Mouse (Mus musculus) CH12.LX (cell line): ENCODE results near the gene Ctcfl.

Experiments
- CHD1 ChIP-seq: IDR thresholded peaks from 2 replicates; pipeline ENCODE4 v1.6.1; 2012; ENCODE audit warnings: low read depth, low read length, improper control_type of control experiment, inconsistent platforms
- CTCF ChIP-seq, 2 experiments: IDR thresholded peaks in 1 of 2; conservative IDR thresholded peaks in 1 of 2; 2 replicates each; pipeline ENCODE4 v1.5.1; 2011 to 2012; ENCODE audit warnings: low read depth in 2 of 2, low read length in 2 of 2, improper control_type of control experiment in 1 of 2, inconsistent platforms in 1 of 2, mild to moderate bottlenecking in 1 of 2, moderate library complexity in 1 of 2
- EP300 ChIP-seq: IDR thresholded peaks from 2 replicates; pipeline ENCODE4 v1.6.1; 2011; ENCODE audit warnings: low read length, improper control_type of control experiment
- NRF1 ChIP-seq: IDR thresholded peaks from 2 replicates; pipeline ENCODE4 v1.6.1; 2014; ENCODE audit warnings: low read depth, mild to moderate bottlenecking, inconsistent platforms, low read length, improper control_type of control experiment, moderate library complexity
- POLR2A ChIP-seq: IDR thresholded peaks from 2 replicates; pipeline ENCODE4 v1.6.1; 2011; ENCODE audit warnings: low read depth, mild to moderate bottlenecking, improper control_type of control experiment, low read length
- SIN3A ChIP-seq: IDR thresholded peaks from 2 replicates; pipeline ENCODE4 v1.6.1; 2012; ENCODE audit warnings: low read length, improper control_type of control experiment, inconsistent platforms
- TCF12 ChIP-seq: IDR thresholded peaks from 2 replicates; pipeline ENCODE4 v1.6.1; 2014; ENCODE audit warnings: low read depth, mild to moderate bottlenecking, inconsistent platforms, low read length, improper control_type of control experiment
- USF1 ChIP-seq: IDR thresholded peaks from 2 replicates; pipeline ENCODE4 v1.6.1; 2014; ENCODE audit warnings: low read depth, mild to moderate bottlenecking, inconsistent platforms, low read length, improper control_type of control experiment
- ZNF384 ChIP-seq: IDR thresholded peaks from 2 replicates; pipeline ENCODE4 v1.6.1; 2012; ENCODE audit warnings: low read depth, low read length, improper control_type of control experiment, inconsistent platforms

DNA sequence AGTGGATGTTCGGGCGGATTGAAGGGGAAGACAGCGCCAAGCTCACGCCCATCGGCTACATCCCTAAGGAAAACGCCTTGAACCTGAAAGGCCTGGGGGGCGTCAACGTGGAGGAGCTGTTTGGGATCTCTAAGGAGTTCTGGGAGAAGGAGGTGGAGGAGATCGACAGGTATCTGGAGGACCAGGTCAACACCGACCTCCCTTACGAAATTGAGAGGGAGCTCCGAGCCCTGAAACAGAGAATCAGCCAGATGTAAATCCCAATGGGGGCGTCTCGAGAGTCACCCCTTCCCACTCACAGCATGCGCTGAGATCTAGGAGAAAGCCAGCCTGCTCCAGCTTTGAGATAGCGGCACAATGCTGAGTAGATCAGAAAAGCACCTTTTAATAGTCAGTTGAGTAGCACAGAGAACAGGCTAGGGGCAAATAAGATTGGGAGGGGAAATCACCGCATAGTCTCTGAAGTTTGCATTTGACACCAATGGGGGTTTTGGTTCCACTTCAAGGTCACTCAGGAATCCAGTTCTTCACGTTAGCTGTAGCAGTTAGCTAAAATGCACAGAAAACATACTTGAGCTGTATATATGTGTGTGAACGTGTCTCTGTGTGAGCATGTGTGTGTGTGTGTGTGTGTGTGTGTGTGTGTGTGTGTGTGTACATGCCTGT lies 39.2 kb upstream of the Ctcfl start:
- TF ChIP-seq ZNF384 (no peak), CTCF (conservative IDR thresholded peaks at IDR 0.05 in 1 of 2, IDR thresholded peaks at IDR 0.05 in 1 of 2; ENCODE audit: low read depth in 2 of 2, low read length in 2 of 2) (no peak), NRF1 (no peak), TCF12 (peak; percentile 49; the same call in 1 of the 2 replicates), POLR2A (no peak), EP300 (peak; percentile 69), CHD1 (no peak), USF1 (no peak), SIN3A (no peak)
